Mouse (Mus musculus): Measurements from ENCODE around the gene Pdlim1.
"Not testable (repeated sequence)": the region's sequence is repeated elsewhere in the genome, so short reads cannot be mapped to it uniquely, and the experiment has no call there.

DNA sequence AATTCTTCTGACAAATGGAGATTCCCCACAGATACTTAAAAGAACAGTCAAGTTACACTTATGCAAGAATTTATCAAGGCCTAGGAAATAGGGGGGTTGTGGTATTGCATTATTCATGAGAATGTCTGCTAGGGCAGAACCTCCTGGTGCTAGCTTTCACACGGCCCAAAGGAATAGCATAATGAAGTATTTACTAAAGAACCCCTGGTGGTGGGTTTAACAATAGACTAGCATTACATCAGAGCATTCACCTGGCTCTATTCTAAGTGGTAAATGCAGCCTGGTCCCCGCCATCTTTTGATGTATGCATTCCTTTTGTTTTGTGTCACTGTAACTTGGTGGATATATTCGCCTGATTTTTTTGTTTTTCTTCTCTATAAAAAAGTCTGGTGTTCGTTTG, 68.7 kb downstream of the Pdlim1 start:
- not testable (repeated sequence) for TF ChIP-seq CTCF (IDR thresholded peaks at IDR 0.05; ENCODE audit: borderline replicate concordance, insufficient read depth, low read length); POLR2A (IDR thresholded peaks at IDR 0.05; ENCODE audit: low read depth, low read length)
